Mouse (Mus musculus) thymus, postnatal 25 days (tissue): Measurements from ENCODE around the gene Mrps10.

Experiments used
- DNase-seq: peaks from one replicate; pipeline ENCODE4 v3.0.0; 2022

Mrps10 gene

DNA sequence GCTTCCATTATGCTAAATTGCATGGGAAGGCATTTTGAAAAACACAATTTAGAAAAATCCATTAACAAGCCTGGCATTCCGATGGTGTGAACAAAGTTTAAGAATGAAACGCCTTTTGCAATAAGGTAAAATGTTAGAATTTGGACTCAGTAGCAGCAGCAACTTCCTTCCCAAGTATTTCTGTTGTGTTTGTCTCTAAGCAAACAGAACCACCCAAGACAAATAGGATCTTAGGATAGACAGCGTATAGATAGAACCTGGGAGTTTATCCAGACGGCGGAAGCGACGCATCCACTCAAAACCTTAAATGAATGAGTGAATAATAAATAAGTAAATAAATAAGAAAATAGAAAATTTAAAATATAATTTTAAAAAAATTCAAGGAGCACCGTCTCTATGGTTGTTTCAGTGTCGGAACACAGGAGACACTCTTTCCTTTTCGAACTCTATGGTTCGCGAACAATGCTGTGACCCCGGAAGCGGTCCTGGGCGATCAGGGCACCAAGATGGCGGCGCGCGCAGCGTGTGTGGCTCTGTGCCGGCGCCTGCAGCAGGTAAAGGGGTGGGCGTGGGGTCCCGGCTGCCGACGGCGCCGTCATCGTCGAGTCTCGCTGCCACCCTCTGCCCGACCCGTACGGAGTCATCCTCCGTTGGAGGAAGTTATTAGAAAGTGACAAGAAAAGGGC lies at the start of gene Mrps10:
Gene Mrps10, plus strand, starts transcription at position 487 of the 686 bp plus-strand sequence.
- peak; percentile 84 for DNase-seq

DNA sequence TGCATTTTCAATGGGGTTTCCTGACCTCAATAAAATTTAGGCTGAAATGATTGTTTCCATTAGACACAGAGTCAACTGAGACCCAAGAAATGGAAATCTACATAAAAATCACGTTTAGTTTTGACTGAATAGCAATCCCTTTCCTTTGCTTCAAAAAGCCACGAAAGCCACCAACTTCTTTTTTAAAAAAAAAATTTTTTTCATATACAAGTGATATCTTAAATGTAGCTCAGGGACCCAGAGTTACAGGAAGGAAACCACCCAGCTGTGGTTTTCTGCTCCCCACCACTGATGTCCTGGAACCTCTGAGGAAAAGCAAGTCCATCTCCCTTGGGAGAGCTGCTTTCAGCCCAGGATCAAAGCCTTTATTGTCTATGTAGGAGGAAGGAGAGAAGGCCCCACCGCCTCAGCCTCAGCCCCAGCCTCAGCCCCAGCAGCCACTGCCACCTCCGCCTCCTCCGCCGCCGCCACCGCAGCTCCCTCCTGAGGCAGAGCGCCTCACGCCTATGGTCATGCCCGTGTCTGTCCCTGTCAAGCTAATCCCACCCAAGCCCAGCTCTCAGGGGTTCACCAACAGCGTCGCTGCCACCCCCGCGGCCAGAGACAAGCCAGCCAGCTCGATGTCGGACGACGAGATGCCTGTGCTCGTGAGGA lies 49.6 kb upstream of the Mrps10 start:
- DNase-seq, result no peak

DNA sequence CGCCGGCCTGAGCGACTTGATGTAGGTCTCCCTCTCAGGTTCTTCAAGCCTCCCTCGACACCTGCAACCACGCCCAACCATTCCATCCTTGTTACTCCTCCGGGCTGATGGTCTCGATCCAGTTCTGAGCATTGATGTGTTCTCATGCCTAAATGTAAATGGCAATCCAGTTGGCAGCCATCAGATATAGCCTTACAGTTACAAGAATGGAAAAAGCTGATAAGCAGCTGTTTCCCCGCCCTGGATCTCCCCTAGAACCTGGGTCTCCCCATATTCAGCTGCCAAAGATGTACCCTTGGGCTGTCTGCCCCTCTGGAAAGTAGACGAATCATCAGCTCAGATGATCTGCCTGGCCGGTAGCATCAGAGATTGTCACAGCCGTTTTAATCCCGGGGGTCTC lies 48.9 kb upstream of the Mrps10 start:
- DNase-seq, result no peak

DNA sequence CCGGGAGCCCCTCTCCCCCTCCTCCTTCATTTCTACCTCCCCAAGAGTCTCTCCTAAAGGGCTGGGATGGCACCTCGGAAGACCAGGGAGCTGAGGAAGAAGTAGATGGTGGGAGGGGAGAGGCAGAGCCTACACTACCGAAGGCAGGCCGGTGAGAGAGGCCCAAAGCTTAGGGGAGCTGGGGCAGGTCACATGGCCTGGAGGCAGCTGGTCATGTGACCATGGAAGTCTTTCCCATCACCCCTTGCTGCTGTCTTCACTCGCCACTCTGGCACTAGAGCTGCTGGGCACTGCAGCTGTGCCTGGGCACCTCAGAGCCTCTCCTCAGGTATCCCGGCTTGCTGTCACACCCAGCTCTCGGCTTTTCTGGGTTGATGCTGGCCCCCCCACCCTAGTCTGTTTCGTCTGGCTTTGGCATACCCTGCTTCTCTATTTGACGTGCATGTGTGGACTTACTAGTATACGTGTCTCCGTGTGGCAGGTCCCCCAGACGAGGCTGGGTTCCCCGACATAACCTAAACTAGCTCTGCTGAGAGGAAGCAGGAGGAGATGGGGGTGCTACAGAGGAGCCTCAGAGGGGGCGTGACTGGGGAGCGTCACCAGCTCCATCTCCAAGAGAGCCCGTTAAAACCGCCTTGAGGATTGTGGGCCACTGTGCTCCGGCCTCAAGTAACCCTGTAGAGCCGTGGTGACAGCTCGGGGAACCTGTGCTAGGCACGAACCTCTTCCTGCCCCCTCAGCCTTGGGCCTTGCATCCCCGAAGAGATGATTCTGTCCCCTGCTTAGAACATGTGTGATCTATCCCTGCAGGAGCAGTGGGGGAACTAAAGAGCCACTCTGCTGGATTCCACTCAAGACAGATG lies 46.3 kb upstream of the Mrps10 start:
- no peak for DNase-seq

DNA sequence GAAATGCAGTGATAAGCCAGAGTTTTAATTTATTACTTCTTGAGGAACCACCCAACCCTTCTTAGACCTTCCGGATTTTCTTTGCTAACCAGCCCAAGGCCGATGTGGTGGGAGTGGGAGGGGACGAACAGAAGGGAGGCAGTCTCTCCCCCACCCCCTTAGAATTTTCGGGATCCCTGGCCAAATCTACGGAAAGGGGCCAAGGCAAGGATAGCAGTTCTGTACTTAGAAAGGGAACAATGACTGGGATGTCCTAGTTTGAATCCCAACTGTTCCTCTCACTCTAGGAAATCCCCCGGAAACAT lies 45.7 kb upstream of the Mrps10 start:
- no peak for DNase-seq

DNA sequence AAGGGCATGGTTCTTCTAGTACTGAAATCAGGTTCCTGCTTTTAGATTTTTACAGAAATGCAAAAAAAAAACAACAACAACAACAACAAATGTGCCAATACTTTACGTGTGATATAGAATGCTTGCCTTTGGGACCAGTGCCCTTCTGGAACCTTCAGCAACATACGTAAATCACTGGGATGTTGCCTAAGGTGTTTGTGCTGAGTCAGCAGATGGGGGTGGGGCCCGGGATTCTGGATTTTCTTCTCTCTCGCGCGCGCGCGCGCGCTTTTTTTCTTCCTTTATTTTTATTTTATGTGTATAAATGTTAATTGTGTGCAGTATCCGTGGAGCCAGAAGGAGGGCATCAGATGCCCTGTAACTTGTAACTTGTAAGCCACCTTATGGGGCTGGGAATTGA lies 41.1 kb upstream of the Mrps10 start:
- no peak for DNase-seq

DNA sequence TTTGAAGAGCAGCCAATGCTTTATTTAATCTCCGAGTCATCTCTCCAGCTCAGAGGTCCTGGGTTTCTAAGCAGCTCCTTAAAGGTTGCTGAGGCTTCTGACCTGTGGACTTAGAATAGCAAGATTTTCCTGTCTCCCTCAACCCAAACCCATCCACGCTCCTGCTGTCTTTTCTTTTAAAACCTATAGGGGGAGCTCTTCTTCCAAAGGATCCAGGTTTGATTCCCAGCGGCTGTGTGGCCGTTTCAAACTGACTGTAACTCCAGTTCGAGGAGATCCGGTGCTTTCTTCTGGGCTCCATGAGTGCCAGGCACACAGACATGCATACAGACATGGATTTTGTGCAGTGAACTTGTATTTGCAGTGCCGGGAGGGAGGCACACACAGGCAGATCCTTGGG lies 40.7 kb upstream of the Mrps10 start:
- DNase-seq, result no peak

DNA sequence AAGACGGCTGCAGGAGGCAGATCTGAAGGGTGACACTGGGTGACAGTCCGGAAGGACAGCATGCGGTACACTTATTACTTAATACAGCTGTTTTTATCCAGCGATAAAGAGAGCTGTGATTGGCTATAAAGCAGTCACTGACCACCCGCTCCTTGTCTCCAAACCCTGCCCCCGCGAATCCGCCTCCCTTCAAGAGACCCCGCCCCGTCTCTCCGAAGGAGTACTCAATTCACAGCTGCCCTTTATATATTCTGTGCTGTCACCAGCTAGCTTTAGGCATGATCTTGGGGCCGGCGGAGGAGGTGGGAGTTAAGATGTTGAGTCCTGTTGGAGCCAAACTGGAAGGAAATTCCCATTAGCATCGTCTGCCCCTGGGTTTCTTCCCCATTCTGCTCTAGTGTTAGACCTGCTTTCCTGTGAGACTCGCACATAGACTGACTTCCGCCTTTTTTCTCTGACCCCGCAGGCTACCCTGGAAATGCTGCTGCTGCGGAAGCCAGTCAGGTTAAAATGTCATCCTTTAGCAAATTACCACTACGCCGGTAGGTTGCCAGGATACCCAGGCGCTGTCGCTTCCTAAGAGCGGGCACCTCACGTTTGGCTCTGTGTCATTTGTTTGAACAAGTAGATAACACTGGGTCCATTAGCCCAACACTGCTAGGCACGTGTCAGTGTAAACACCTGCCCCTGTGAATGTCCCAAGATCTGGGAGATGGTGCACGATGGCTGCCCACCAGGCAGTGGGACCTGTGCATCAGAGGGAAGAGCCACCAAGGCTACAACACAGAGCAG lies 39.9 kb upstream of the Mrps10 start:
- no peak for DNase-seq

DNA sequence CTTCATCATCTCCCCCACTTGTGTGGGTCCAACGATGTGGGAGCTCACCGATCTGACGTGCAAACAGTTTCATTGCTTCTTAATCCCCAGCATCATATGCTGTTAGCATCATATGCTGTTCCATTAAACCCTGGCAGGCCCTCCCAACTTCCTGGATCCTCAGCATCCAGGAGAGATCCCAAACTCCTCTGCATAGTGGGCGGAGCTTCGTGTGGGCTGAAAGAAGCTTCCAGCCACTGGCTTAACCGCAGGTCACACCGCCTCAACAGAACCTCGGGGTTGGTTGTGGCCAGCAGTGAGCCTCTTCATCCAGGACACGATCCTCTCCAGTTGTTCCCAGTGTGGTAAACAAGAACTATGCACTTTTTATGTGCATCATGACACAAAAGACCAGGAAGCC lies 38.1 kb upstream of the Mrps10 start:
- no peak for DNase-seq

DNA sequence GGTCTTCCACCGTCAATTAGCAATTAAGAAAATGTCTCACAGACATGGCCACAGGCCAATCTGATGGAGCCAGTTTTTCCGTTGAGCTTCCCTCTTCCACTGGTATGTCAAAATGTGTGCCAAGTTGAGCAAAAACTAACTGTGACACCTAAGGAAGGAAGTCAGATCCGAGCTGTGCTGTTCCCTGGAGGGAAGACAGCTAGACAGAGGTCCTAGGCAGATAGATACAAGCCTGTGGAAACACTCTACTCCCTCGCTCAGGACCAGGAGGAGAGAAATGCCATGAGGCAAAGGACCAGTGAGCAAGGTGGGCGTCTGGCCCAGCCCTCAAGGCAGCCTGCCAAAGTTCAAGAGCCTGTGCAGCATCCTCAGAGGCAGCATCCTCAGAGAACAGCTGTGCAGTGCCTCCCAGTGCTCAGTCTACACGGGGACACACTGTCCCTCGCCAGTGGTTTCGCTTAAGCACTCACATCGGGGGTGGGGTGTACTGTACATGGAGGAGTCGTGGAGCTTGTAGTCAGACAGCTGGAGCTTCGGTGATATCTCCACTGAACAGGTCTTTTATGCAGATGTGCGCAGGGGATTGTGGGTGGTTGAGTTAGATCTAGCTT lies 36.6 kb upstream of the Mrps10 start:
- peak; percentile 23 for DNase-seq

DNA sequence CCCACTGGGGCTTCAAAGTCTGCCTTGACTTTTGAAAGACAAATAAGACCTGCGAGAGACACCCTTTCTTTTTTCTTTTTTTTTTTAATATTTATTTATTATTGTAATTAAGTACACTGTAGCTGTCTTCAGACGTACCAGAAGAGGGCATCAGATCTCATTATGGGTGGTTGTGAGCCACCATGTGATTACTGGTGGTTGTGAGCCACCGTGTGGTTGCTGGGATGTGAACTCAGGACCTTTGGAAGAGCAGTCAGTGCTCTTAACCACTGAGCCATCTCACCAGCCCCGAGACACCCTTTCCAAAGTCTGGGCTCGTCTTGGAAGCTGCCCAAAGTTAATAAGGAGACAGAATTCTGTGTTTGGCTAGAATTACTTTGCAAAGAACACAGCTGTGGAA lies 36.0 kb upstream of the Mrps10 start:
- peak; percentile 11 for DNase-seq

DNA sequence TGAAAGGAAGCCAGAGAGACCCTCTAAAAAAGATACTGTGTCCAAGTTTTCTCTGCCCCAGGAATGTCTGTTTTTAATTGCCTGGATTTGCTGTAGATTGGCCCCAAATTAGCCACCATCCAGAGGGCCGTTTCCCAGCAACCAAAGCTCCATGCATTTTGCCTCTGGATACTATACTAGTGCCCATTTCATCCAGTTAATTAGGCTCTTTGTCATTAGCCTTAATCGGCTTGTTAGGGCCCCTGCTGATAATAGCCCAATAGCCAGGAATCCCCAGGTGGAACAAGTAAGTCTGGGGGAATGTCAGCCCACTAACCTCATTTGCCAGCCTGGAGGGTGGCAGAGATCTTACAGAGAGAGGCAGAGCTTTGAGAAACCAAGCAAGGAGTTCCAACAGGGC lies 35.3 kb upstream of the Mrps10 start:
- DNase-seq, result no peak

DNA sequence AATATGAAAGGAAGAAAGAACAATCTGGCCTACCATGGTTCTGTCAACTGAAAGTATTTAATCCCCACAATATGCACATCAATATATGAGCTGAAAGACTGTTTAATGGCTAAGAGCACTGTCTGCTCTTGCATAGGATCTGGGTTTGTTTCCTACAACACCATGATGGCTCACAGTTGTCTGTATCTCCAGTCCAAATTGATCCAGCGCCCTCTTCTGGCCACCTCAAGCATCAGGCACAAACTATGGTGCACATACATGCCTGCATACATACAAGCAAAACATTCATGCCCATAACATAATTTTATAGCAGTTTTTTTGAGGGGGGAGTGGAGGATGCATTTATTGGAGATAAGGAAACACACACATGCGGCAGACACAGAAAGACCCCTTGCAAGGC lies 25.6 kb upstream of the Mrps10 start:
- no peak for DNase-seq

DNA sequence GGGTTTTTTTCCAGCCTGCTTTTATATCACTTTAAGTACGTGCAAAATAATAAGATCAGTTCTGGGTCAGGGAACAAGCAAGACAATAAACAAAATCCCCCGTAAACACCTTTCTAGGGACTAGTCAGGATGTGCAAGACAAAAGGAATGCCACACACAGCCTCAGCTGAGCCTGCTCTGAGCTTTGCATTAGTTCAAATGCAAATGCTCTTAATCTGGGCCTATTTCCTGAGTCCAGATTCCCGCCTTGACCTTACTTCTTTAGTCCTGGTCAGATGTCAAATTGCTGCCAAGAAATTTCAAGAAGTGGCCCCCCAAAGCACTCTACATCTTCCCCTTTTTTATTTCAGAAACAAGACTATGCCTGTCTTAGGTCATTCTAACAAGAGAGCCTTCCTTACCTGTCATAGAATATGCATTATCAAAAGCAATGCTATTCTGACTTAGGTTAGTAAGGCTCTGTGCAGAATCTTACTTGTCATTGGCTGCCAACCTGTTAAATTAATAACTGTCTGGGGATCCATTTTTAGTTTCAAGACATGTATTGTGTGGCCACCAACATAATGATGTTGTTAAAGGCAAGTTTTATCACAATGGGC lies 18.9 kb upstream of the Mrps10 start:
- no peak for DNase-seq

DNA sequence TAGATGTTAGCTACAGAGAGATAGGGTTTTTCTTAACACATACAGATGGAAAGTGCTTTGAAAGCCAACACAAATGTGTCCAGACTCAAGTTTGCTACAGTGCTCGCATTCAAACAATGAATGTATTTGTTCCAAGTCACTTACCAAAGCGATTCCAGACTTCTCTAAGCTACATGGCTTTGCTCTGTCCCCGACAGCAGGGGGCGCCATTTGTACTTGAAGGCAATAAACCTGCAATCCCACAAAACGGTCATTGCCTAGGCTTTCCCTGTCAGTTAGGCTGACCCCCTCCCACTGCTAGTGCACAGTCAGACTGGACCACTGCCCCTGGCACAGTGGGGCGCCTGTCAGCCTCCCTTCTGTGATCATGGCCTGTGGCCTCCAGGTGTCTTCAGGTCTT lies 8.7 kb upstream of the Mrps10 start:
- DNase-seq, result peak; percentile 58

DNA sequence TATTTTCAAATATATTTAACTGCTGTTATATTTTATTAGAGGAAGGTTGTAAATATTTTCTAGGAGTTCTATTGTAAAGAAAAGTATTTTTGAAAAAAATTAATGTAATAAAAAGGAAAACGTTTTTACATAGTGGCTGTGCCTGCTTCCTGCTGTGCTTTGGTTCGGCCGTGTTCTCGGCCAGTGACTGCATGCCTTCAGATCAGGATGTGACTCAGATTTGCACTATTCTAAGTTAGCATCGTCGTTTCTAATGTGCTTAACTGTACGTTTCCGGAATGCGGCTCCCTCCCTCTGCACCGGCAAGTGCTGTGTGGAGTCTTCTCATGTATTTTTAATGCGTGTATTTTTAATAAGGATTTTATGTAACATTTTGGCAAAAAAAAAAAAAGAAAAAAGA lies 7.3 kb upstream of the Mrps10 start:
- DNase-seq, result no peak

DNA sequence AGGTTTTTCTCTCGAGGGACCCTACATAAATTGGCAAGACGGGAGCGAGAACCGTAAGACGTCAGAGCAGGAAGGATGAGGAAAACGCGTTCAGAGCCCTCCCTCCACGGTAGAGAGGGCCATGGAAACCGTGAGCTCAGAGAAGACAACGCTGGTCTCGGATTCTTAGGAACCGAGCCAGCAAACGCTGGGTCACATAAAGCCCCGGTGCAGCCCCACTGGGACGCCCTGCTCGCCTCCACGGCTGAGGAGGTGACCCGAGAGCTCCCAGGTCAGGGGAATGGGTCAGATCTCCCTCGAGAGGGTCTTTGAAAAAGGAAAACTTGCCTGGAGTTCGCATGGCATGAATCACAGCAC lies 378 bp downstream of the Mrps10 start:
- no peak for DNase-seq

DNA sequence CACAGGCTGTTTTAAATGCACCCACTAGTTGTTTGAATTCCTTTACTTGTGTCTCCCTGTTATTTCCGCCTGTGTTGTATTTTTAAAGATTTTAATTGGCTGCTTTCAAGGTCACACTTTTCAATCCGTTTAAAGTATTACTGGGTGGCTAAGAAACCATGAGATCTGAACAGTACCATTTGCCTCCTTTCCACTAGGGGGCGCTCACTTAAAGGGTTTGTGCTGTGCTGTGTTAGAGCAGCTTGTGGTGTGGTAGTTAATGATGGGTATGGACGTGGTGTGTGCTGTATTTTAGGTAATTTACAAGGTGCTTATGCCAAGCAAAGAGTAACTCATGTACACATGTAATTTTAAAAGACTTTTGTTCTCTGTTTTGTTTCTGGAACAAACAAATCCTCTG lies 2.8 kb downstream of the Mrps10 start:
- DNase-seq, result peak; percentile 58

DNA sequence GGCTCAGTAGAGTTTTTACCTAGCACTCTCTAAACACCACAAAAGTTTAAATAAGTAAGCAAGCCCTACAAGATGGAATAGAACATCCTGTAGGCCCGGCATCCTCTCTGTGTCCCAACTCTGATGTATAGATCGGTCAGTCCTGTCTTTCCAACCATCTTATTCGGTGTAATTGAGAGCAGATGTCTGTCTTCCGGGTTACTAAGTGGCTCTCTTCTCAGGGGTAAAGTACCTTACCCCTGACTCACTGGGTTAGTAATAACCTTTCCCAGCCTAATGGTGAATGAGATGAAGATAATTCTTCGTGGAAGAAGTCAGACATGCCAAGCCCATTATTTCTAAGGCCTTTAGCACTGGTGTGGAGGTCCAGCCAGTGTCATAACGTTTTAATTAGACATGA lies 5.3 kb downstream of the Mrps10 start:
- no peak for DNase-seq

DNA sequence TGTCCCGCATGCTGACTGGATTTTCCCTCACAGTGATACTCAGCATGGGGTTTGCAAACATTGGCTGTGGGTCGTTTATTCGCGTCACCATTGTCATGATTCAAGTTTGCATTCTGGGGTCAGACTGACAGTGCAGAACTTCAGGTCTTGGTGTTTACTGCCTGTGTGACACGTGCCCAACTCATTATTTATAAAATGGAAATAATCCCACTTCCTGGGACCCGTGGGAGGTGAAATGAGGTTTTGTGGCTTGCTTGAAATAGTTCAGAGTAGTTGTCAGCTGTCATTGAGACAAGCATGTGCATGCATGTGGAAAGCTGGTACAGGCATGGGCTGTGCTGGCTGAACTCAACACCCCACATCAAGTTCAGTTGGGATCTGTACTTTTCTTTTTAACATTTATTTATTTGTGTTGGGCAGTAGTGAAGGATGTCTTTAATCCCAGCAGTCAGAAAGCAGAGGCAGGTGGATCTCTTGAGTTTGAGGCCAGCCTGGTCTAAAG lies 8.1 kb downstream of the Mrps10 start:
- no peak for DNase-seq

DNA sequence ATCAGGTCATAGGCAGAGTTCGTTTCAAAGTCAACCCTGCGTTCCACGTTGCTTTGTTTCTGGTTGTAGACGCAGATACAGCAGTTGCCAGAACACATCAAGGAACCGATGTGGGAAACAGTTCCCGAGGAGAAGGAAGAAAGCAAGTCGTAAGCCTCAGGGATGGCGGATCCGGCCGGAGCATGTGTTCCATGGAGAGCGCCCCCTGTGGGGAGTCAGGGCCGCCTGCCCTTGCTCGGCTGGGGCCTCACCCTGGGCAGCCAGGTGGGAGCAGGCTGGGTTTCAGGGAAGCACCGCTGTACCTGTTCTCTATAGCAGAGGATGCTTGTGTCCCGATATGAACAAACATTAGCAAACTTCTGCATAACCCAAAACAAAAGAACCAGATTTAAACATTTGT lies 9.4 kb downstream of the Mrps10 start:
- no peak for DNase-seq

DNA sequence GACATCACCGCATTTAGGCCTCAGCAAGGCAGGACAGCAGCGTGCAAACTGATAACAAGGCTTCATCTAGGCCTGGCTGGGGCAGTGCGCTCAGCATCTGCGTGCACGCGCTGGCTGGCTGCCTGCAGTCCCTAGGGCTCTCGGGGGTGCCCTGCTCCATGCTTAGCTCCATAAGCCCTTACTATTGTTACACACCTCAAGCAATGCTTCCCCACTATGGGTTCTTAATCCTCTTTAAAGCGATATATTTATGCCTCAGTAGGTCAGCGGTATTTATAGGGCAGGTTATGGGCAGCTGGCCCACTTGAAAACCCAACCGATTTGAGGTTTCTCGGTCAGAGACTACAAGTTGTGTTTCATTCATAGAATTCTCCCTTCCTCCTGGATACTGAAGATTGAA lies 13.2 kb downstream of the Mrps10 start:
- no peak for DNase-seq
